Mouse (Mus musculus): ENCODE results near the gene Olfr228. TPM values are rescaled to one million over a fixed set of nuclear protein-coding genes. Genes with fewer than 3 reads are reported as not detected.
"Not testable (repeated sequence)": the region's sequence is repeated elsewhere in the genome, so short reads cannot be mapped to it uniquely, and the experiment has no call there.

Gene Olfr228
- polyA plus RNA-seq (2012; rRNA removed) = not detected in 2 replicates

- TF ChIP-seq POLR2A (IDR thresholded peaks at IDR 0.05; ENCODE audit: borderline replicate concordance, extremely low read depth, insufficient read depth, insufficient read length, poor library complexity, severe bottlenecking) = no peak
- no peak for TF ChIP-seq CTCF (IDR thresholded peaks at IDR 0.05; ENCODE audit: borderline replicate concordance, extremely low read depth, insufficient read depth, insufficient read length)
- no peak for DNase-seq (ENCODE audit: low read depth)
These were observed at the start of gene Olfr228 for GRCm38 (mm10) chr2:86487286-86487685. Gene Olfr228, minus strand, starts transcription at chr2:86487386.

GRCm38 (mm10) chr2:86530991-86531390 lies 43.8 kb upstream of the Olfr228 start:
- TF ChIP-seq CTCF (IDR thresholded peaks at IDR 0.05; ENCODE audit: borderline replicate concordance, extremely low read depth, insufficient read depth, insufficient read length) (no peak), POLR2A (IDR thresholded peaks at IDR 0.05; ENCODE audit: borderline replicate concordance, extremely low read depth, insufficient read depth, insufficient read length, poor library complexity, severe bottlenecking) (no peak)
- DNase-seq (ENCODE audit: low read depth) = no peak

GRCm38 (mm10) chr2:86508161-86508560 lies 21.0 kb upstream of the Olfr228 start, which contains the start of gene Olfr1076:
Gene Olfr1076, plus strand, starts transcription at chr2:86508461.
- no peak for DNase-seq (ENCODE audit: low read depth)
- no peak for TF ChIP-seq POLR2A (IDR thresholded peaks at IDR 0.05; ENCODE audit: borderline replicate concordance, extremely low read depth, insufficient read depth, insufficient read length, poor library complexity, severe bottlenecking)
- TF ChIP-seq CTCF (IDR thresholded peaks at IDR 0.05; ENCODE audit: borderline replicate concordance, extremely low read depth, insufficient read depth, insufficient read length) = no peak

GRCm38 (mm10) chr2:86464442-86465109 lies 22.6 kb downstream of the Olfr228 start:
- DNase-seq (ENCODE audit: low read depth) = peak; percentile 57
- TF ChIP-seq CTCF (IDR thresholded peaks at IDR 0.05; ENCODE audit: borderline replicate concordance, extremely low read depth, insufficient read depth, insufficient read length) (peak; percentile 70), POLR2A (IDR thresholded peaks at IDR 0.05; ENCODE audit: borderline replicate concordance, extremely low read depth, insufficient read depth, insufficient read length, poor library complexity, severe bottlenecking) (no peak)

DNA sequence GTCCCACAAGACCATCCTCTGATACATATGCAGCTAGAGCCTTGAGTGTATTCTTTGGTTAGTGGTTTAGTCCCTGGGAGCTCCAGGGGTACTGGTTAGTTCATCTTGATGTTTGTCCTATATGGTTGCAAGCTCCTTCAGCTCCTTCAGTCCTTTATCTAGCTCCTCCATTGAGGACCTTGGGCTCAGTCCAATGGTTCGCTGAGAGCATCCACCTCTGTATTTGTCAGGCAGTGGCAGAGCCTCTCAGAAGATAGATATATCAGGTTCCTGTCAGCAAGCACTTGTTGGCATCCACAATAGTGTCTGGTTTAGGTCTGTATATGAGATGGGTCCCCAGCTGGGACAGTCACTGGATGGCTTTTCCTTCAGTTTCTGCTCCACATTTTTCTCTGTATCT lies 26.8 kb downstream of the Olfr228 start:
- no peak for TF ChIP-seq CTCF (IDR thresholded peaks at IDR 0.05; ENCODE audit: borderline replicate concordance, extremely low read depth, insufficient read depth, insufficient read length)
- TF ChIP-seq POLR2A (IDR thresholded peaks at IDR 0.05; ENCODE audit: borderline replicate concordance, extremely low read depth, insufficient read depth, insufficient read length, poor library complexity, severe bottlenecking) = no peak
- no peak for DNase-seq (ENCODE audit: low read depth)

DNA sequence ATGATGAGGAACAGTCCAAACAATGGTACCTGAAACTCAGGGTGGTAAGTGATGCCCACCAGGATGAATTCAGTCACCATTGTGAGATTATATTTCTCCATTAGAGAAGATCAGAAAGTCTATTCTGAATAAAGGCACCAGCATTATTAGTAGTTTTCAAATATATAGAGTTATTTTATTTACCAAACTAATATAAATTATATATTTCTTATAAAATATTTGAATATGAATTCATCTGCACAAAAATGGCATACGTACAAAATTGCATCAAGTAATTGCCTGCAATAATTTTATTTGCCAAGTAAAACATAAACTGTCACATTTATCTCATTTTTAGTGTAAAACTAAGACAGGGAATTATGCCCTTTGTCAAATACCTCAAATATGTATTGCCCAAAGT lies 31.0 kb downstream of the Olfr228 start, which contains the start of gene Olfr1066:
Gene Olfr1066, minus strand, starts transcription at position 101 of the 400 bp plus-strand sequence.
- DNase-seq (ENCODE audit: low read depth) = no peak
- TF ChIP-seq POLR2A (IDR thresholded peaks at IDR 0.05; ENCODE audit: borderline replicate concordance, extremely low read depth, insufficient read depth, insufficient read length, poor library complexity, severe bottlenecking) (no peak), CTCF (IDR thresholded peaks at IDR 0.05; ENCODE audit: borderline replicate concordance, extremely low read depth, insufficient read depth, insufficient read length) (no peak)

- not testable (repeated sequence) for DNase-seq (ENCODE audit: low read depth)
These were observed 36.7 kb downstream of the Olfr228 start, which contains the start of gene Olfr1065 for GRCm38 (mm10) chr2:86450491-86450890. Gene Olfr1065, minus strand, starts transcription at chr2:86450591.

DNA sequence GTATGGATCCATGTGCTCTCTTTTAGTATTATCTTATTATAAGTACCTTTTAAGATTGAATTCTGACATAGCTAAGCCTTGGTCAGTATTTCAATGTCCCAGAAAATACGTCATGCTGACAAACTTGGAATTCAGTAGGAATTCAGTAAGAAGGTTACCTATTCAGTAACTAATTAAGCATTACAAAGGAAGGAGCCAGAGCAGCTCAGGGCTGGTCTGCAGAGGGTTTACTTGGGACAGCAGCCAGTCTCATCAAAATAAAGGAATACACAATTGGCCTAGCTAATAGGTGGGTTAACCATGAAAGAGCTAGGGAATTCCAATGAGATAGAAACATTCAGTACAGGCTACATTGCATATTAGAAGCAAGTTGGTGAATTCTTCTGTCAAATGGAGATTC lies 45.1 kb downstream of the Olfr228 start:
- DNase-seq (ENCODE audit: low read depth) = not testable (repeated sequence)

Other genes with a start within 250 kb of the Olfr228 start
- not detected in 2 replicates for gene Olfr1048, start 247.1 kb downstream of the Olfr228 start, polyA plus RNA-seq (2012; rRNA removed)
- gene Olfr1049, start 229.1 kb downstream of the Olfr228 start, polyA plus RNA-seq (2012; rRNA removed) = not detected in 2 replicates
- gene Olfr1051, start 208.3 kb downstream of the Olfr228 start, polyA plus RNA-seq (2012; rRNA removed) = not detected in 2 replicates
- not detected in 2 replicates for gene Olfr1052, start 194.9 kb downstream of the Olfr228 start, polyA plus RNA-seq (2012; rRNA removed)
- gene Olfr1053, start 172.1 kb downstream of the Olfr228 start, polyA plus RNA-seq (2012; rRNA removed) = not detected in 2 replicates
- not detected in 2 replicates for gene Olfr1054, start 152.0 kb downstream of the Olfr228 start, polyA plus RNA-seq (2012; rRNA removed)
- gene Olfr1055, start 137.1 kb downstream of the Olfr228 start, polyA plus RNA-seq (2012; rRNA removed) = not detected in 2 replicates
- not detected in 2 replicates for gene Olfr1056, start 124.9 kb downstream of the Olfr228 start, polyA plus RNA-seq (2012; rRNA removed)
- not detected in 2 replicates for gene Olfr1057, start 109.0 kb downstream of the Olfr228 start, polyA plus RNA-seq (2012; rRNA removed)
- not detected in 2 replicates for gene Olfr1058, start 98.8 kb downstream of the Olfr228 start, polyA plus RNA-seq (2012; rRNA removed)
- gene Olfr1061, start 73.3 kb downstream of the Olfr228 start, polyA plus RNA-seq (2012; rRNA removed) = not detected in 2 replicates
- not detected in 2 replicates for gene Olfr1062, start 60.6 kb downstream of the Olfr228 start, polyA plus RNA-seq (2012; rRNA removed)
- not detected in 2 replicates for gene Olfr1065, start 36.8 kb downstream of the Olfr228 start, polyA plus RNA-seq (2012; rRNA removed)
- gene Olfr1066, start 31.1 kb downstream of the Olfr228 start, polyA plus RNA-seq (2012; rRNA removed) = not detected in 2 replicates
- not detected in 2 replicates for gene Olfr1076, start 21.1 kb upstream of the Olfr228 start, polyA plus RNA-seq (2012; rRNA removed)
- gene Olfr1079, start 55.1 kb upstream of the Olfr228 start, polyA plus RNA-seq (2012; rRNA removed) = not detected in 2 replicates
- gene Olfr1080, start 70.8 kb upstream of the Olfr228 start, polyA plus RNA-seq (2012; rRNA removed) = not detected in 2 replicates
- not detected in 2 replicates for gene Olfr1082, start 111.6 kb upstream of the Olfr228 start, polyA plus RNA-seq (2012; rRNA removed)
- gene Olfr1084, start 152.3 kb upstream of the Olfr228 start, polyA plus RNA-seq (2012; rRNA removed) = not detected in 2 replicates
- not detected in 2 replicates for gene Olfr1085, start 174.6 kb upstream of the Olfr228 start, polyA plus RNA-seq (2012; rRNA removed)
- gene Olfr1086, start 192.7 kb upstream of the Olfr228 start, polyA plus RNA-seq (2012; rRNA removed) = not detected in 2 replicates
- gene Olfr1087, start 211.0 kb upstream of the Olfr228 start, polyA plus RNA-seq (2012; rRNA removed) = not detected in 2 replicates
- not detected in 2 replicates for gene Olfr1089, start 246.3 kb upstream of the Olfr228 start, polyA plus RNA-seq (2012; rRNA removed)

Data from brain, embryonic 14.5 days (tissue).